In genomic region chr9:15708979-15709598, GRCm38 (mm10) we compare ENCODE assay signal across 8 mouse cellular contexts. TPM values are rescaled to one million over a fixed set of nuclear protein-coding genes. Genes with fewer than 3 reads are reported as not detected.
DNase-seq lines count a peak whose midpoint lies in the region; ATAC-seq and TF ChIP-seq lines count a peak whose summit lies in the region.

No protein-coding gene starts in this region.

- no peaks in the 10 kb centered on the region for H3K36me3 ChIP-seq in heart, adult 2 months (ENCODE audit: control insufficient read depth, insufficient read depth, low read length)
- no peaks in the 10 kb centered on the region for H3K36me3 ChIP-seq in ES-E14 (ENCODE audit: control insufficient read depth, insufficient read depth, low read length, poor library complexity, severe bottlenecking)
- no peaks in the 10 kb centered on the region for H3K36me3 ChIP-seq in forebrain, embryonic 14.5 days (ENCODE audit: control insufficient read depth, insufficient read depth, low read length)
- H3K36me3 ChIP-seq in limb, embryonic 15.5 days = no peaks in the 10 kb centered on the region
- no peaks in the 10 kb centered on the region for H3K36me3 ChIP-seq in myocyte (ENCODE audit: control insufficient read depth, insufficient read depth)

- TF ChIP-seq EP300 in heart, adult 2 months (IDR thresholded peaks at IDR 0.05; ENCODE audit: insufficient read depth, low read depth, low read length) = no peak

- peak overlapping the region; percentile 91 for H3K27ac ChIP-seq in heart, adult 2 months
- no peak overlapping the region for H3K27ac ChIP-seq in ES-E14 (ENCODE audit: insufficient read depth, low read depth, low read length, poor library complexity, severe bottlenecking)
- H3K27ac ChIP-seq in forebrain, embryonic 14.5 days (ENCODE audit: low read depth, low read length) = peak overlapping the region; percentile 92
- H3K27ac ChIP-seq in limb, embryonic 15.5 days = peak overlapping the region; percentile 84

- H3K79me2 ChIP-seq in heart, adult 2 months (replicated peaks; ENCODE audit: control insufficient read depth, insufficient read depth, low read length) = no peaks in the 10 kb centered on the region
- no peaks in the 10 kb centered on the region for H3K79me2 ChIP-seq in myocyte (ENCODE audit: control insufficient read depth, insufficient read depth)

- peak overlapping the region; percentile 69 for H3K4me3 ChIP-seq in heart, adult 2 months
- peak overlapping the region; percentile 68 to 73 for H3K4me3 ChIP-seq in ES-E14 (ENCODE audit: insufficient read depth in 1 of 2, low read depth in 1 of 2, low read length in 2 of 2, poor library complexity in 1 of 2, severe bottlenecking in 1 of 2)
- peak overlapping the region; percentile 70 for H3K4me3 ChIP-seq in forebrain, embryonic 14.5 days (ENCODE audit: low read depth, low read length)
- peak overlapping the region; percentile 78 for H3K4me3 ChIP-seq in limb, embryonic 15.5 days
- H3K4me3 ChIP-seq in myocyte = peak overlapping the region; percentile 40

- peaks cover 3% of the 10 kb centered on the region for H3K4me1 ChIP-seq in heart, adult 2 months (ENCODE audit: control insufficient read depth, insufficient read depth, low read length)
- no peaks in the 10 kb centered on the region for H3K4me1 ChIP-seq in ES-E14 (ENCODE audit: control insufficient read depth in 2 of 2, insufficient read depth in 2 of 2, low read length in 2 of 2, poor library complexity in 1 of 2)
- peaks cover 14% of the 10 kb centered on the region for H3K4me1 ChIP-seq in forebrain, embryonic 14.5 days (ENCODE audit: control insufficient read depth, insufficient read depth, low read length)
- peaks cover 26% of the 10 kb centered on the region for H3K4me1 ChIP-seq in limb, embryonic 15.5 days

- no peak; the same call in 1 of the 2 replicates for TF ChIP-seq POLR2A in heart, adult 2 months (IDR thresholded peaks at IDR 0.05; ENCODE audit: insufficient read depth, low read depth, low read length)
- no peak for TF ChIP-seq POLR2A in myocyte (IDR thresholded peaks at IDR 0.05; ENCODE audit: insufficient read length, low read depth)

- 7% methylated on average over 14 of the region's 14 CpGs for WGBS in heart, adult 2 months
- 20% methylated on average over 14 of the region's 14 CpGs for WGBS in forebrain, embryonic 14.5 days
- 14% methylated on average over 14 of the region's 14 CpGs for WGBS in limb, embryonic 15.5 days

- no peaks in the 10 kb centered on the region for H3K27me3 ChIP-seq in heart, adult 2 months (ENCODE audit: control insufficient read depth, insufficient read depth, low read length)
- no peaks in the 10 kb centered on the region for H3K27me3 ChIP-seq in forebrain, embryonic 14.5 days (replicated peaks; ENCODE audit: control insufficient read depth, insufficient read depth, low read length)
- no peaks in the 10 kb centered on the region for H3K27me3 ChIP-seq in limb, embryonic 15.5 days
- H3K27me3 ChIP-seq in myocyte (ENCODE audit: control insufficient read depth, insufficient read depth, insufficient read length) = no peaks in the 10 kb centered on the region

- ATAC-seq in forebrain, embryonic 14.5 days = peak; percentile 50
- no peak for ATAC-seq in limb, embryonic 15.5 days (ENCODE audit: insufficient number of reproducible peaks, low FRiP score, low TSS enrichment, low read depth)

- peak in 1 of 2 experiments; percentile 26 for DNase-seq in heart, adult 2 months
- no peak for DNase-seq in heart, postnatal 4 days
- DNase-seq in ES-E14 (ENCODE audit: low read depth, low spot score) = no peak
- peak; percentile 31 for DNase-seq in forebrain, embryonic 14.5 days (ENCODE audit: low spot score)
- no peak for DNase-seq in left cerebral cortex, postnatal 25 days (ENCODE audit: low spot score in 2 of 2)
- no peak for DNase-seq in left cerebral cortex, postnatal 4 days

- TF ChIP-seq CTCF in heart, adult 2 months (IDR thresholded peaks at IDR 0.05) = no peak

- H3K9me3 ChIP-seq in ES-E14 (ENCODE audit: control insufficient read depth, insufficient read depth, low read depth, low read length) = no peaks in the 10 kb centered on the region
- no peaks in the 10 kb centered on the region for H3K9me3 ChIP-seq in forebrain, embryonic 14.5 days (replicated peaks; ENCODE audit: control insufficient read depth, low read length)
- no peaks in the 10 kb centered on the region for H3K9me3 ChIP-seq in limb, embryonic 15.5 days

- peak overlapping the region; percentile 70 for H3K4me2 ChIP-seq in forebrain, embryonic 14.5 days (ENCODE audit: low read length)
- H3K4me2 ChIP-seq in limb, embryonic 15.5 days = peak overlapping the region; percentile 75
- peak overlapping the region; percentile 83 for H3K4me2 ChIP-seq in myocyte (ENCODE audit: low read depth)

- in situ Hi-C loops in ES-E14 (cut with MboI; ENCODE audit: low sequenced_read_pairs in 2 of 2, unreplicated experiment in 2 of 2) = no loop called here

- intact Hi-C loops in heart, adult 2 months (cut with DNase I) = no loop called here
- intact Hi-C loops in left cerebral cortex, postnatal 25 days (cut with DNase I) = no loop called here
- intact Hi-C loops in left cerebral cortex, postnatal 4 days (cut with DNase I) = no loop called here

- H3ac ChIP-seq in myocyte (ENCODE audit: control insufficient read depth, insufficient read length) = peak overlapping the region; percentile 94

- peak overlapping the region; percentile 81 for H3K9ac ChIP-seq in heart, adult 2 months (ENCODE audit: low read depth, low read length)
- H3K9ac ChIP-seq in ES-E14 (ENCODE audit: insufficient read depth, low read depth, low read length, poor library complexity, severe bottlenecking) = peak overlapping the region; percentile 72
- H3K9ac ChIP-seq in forebrain, embryonic 14.5 days (ENCODE audit: low read length) = peak overlapping the region; percentile 88
- H3K9ac ChIP-seq in limb, embryonic 15.5 days = peak overlapping the region; percentile 79

TF ChIP-seq in ES-E14, 5 proteins besides CTCF, POLR2A, EP300 and RAD21:
- TF ChIP-seq CHD2 (IDR thresholded peaks at IDR 0.05; ENCODE audit: low read depth, low read length) = no peak
- no peak for TF ChIP-seq HCFC1 (IDR thresholded peaks at IDR 0.05; ENCODE audit: borderline replicate concordance, insufficient read depth, low read length)
- no peak for TF ChIP-seq MAFK (IDR thresholded peaks at IDR 0.05; ENCODE audit: insufficient read depth, low read depth, low read length)

TF ChIP-seq in myocyte, 11 proteins besides CTCF, POLR2A, EP300 and RAD21:
- TF ChIP-seq MYOD1 (IDR thresholded peaks at IDR 0.05; ENCODE audit: control insufficient read depth in 1 of 3, insufficient read length in 2 of 3, low read depth in 2 of 3) (no peak), POLR2AphosphoS2 (IDR thresholded peaks at IDR 0.05; ENCODE audit: insufficient read length, low read depth) (no peak), USF1 (IDR thresholded peaks at IDR 0.05; ENCODE audit: low read depth) (no peak), MYOG (IDR thresholded peaks at IDR 0.05; ENCODE audit: control insufficient read depth in 1 of 3, insufficient read depth in 1 of 3, insufficient read length in 2 of 3, low read depth in 2 of 3) (no peak), SRF (IDR thresholded peaks at IDR 0.05; ENCODE audit: control insufficient read depth, insufficient read length, low read depth) (no peak), E2F4 (IDR thresholded peaks at IDR 0.05; ENCODE audit: insufficient read depth) (no peak), TCF12 (IDR thresholded peaks at IDR 0.05; ENCODE audit: insufficient read depth, poor library complexity, severe bottlenecking) (no peak), TCF3 (IDR thresholded peaks at IDR 0.05; ENCODE audit: insufficient read length, low read depth) (no peak), CEBPB (IDR thresholded peaks at IDR 0.05; ENCODE audit: insufficient read depth, poor library complexity, severe bottlenecking) (no peak), REST (IDR thresholded peaks at IDR 0.05; ENCODE audit: insufficient read depth, insufficient read length) (no peak), MAX (IDR thresholded peaks at IDR 0.05; ENCODE audit: low read depth) (no peak)

RNA-seq across cellular contexts. Expression of gene Slc36a4, which starts 0.4 kb away (rescaled TPM):
- total RNA-seq in heart, adult 2 months (2021) = 1 to 10 TPM; 6.9 to 7.4 TPM
- 3.3 and 7.9 TPM in 2 replicates for polyA plus RNA-seq in heart, adult 2 months (2012; rRNA removed)
- total RNA-seq in heart, postnatal 4 days (2021) = 10 to 100 TPM; 17.1 to 17.3 TPM
- total RNA-seq in ES-E14 (2012; rRNA removed) = 2.4 and 3.9 TPM in 2 replicates
- 34.7 and 42.0 TPM in 2 replicates for polyA plus RNA-seq in forebrain, embryonic 14.5 days (2014; fragmentation: Nextera tagmentation; extraction: Ambion mirVana)
- polyA plus RNA-seq in limb, embryonic 15.5 days (2015; fragmentation: Nextera tagmentation; extraction: Ambion mirVana) = 17.5 and 19.2 TPM in 2 replicates
- 2.6 TPM for polyA plus RNA-seq in myocyte (2012; fragmentation: generic; extraction: Trizol)
- total RNA-seq in left cerebral cortex, postnatal 25 days (2021) = 10 to 100 TPM; 43.4 to 44.6 TPM
- 10 to 100 TPM; 43.3 to 48.7 TPM for total RNA-seq in left cerebral cortex, postnatal 4 days (2021)
